Mouse (Mus musculus) liver, embryonic 14.5 days (tissue): ENCODE measurements around the gene Acsbg1. TPM values are rescaled to one million over a fixed set of nuclear protein-coding genes. Genes with fewer than 3 reads are reported as not detected.

ENCODE experiments used
- ATAC-seq: fragments of 200-750 bp; cut with Nextera tagmentation; 2 replicates; pipeline ENCODE4 v1.8.0; 2017; ENCODE audit warnings: moderate number of reproducible peaks, mild to moderate bottlenecking, moderate library complexity; ENCODE audit not compliant: insufficient read depth
- DNase-seq, 3 experiments: peaks; one replicate each; pipeline ENCODE4 v3.0.0-alpha.2; 2012 to 2013; ENCODE audit warnings: low read depth in 3 of 3, low spot score in 3 of 3
- H3K27ac ChIP-seq: fragments of 300-500 bp; sonication (generic); 2 replicates; pipeline ENCODE4 v1.5.1; 2014; ENCODE audit warnings: moderate library complexity, mild to moderate bottlenecking, control low read depth, inconsistent platforms
- H3K27me3 ChIP-seq: fragments of 300-500 bp; sonication (generic); 2 replicates; pipeline ENCODE4 v1.6.1; 2014; ENCODE audit warnings: mild to moderate bottlenecking, low read length, moderate library complexity; ENCODE audit not compliant: control insufficient read depth, insufficient read depth
- H3K36me3 ChIP-seq: fragments of 300-500 bp; sonication (generic); replicated peaks from 2 replicates; pipeline ENCODE4 v1.6.1; 2014; ENCODE audit warnings: low read depth; ENCODE audit not compliant: control insufficient read depth, insufficient read depth
- H3K4me1 ChIP-seq, 2 experiments: fragments of 200-500 bp in 1 of 2; fragments of 300-500 bp in 1 of 2; sonication (generic) in 1 of 2; replicated peaks; 2 replicates each; pipeline ENCODE4 v1.6.1; 2012 to 2014; ENCODE audit warnings: antibody characterized with exemption in 1 of 2, inconsistent platforms in 1 of 2, low read length in 1 of 2; ENCODE audit not compliant: control insufficient read depth in 2 of 2, insufficient read depth in 2 of 2
- H3K4me2 ChIP-seq: fragments of 300-500 bp; sonication (generic); 2 replicates; pipeline ENCODE4 v1.6.1; 2014; ENCODE audit warnings: low read depth, mild to moderate bottlenecking, control low read depth, moderate library complexity
- H3K4me3 ChIP-seq, 2 experiments: fragments of 200-500 bp in 1 of 2; fragments of 300-500 bp in 1 of 2; sonication (generic) in 1 of 2; 2 replicates each; pipeline ENCODE4 v1.5.1; 2012 to 2014; ENCODE audit warnings: low read depth in 2 of 2, low read length in 2 of 2, mild to moderate bottlenecking in 2 of 2, control low read depth in 1 of 2, inconsistent platforms in 1 of 2, moderate library complexity in 1 of 2; ENCODE audit not compliant: insufficient read depth in 1 of 2
- H3K9ac ChIP-seq: fragments of 300-500 bp; sonication (generic); replicated peaks from 2 replicates; pipeline ENCODE4 v1.6.1; 2014; ENCODE audit warnings: mild to moderate bottlenecking, control low read depth, moderate library complexity
- H3K9me3 ChIP-seq: fragments of 300-500 bp; sonication (generic); 2 replicates; pipeline ENCODE4 v1.6.1; 2016; ENCODE audit warnings: low read length, mixed read lengths; ENCODE audit not compliant: control insufficient read depth
- CTCF ChIP-seq: IDR thresholded peaks from 2 replicates; pipeline ENCODE4 v1.5.1; 2016; ENCODE audit warnings: antibody characterized with exemption, low read depth, control low read depth
- EP300 ChIP-seq: IDR thresholded peaks from 2 replicates; pipeline ENCODE4 v1.6.1; 2016; ENCODE audit warnings: antibody characterized with exemption, low read depth
- WGBS: fragments of 180-500 bp; shearing (Covaris S2); extraction: QIAGEN DNeasy Blood & Tissue Kit; methylation state at CpG from one replicate; pipeline ENCODE4 v1.1.7; 2014; ENCODE audit not compliant: insufficient replicate concordance; 5-methylcytosine and 5-hydroxymethylcytosine counted together
- polyA plus RNA-seq, 2 experiments: library from polyadenylated mRNA; depleted of rRNA in 1 of 2; stranded (reverse) in 1 of 2; unstranded in 1 of 2; fragments of >200 nt; fragmentation: Nextera tagmentation in 1 of 2; extraction: Ambion mirVana in 1 of 2; gene quantifications; 2 replicates each; pipeline versions ENCODE4 v1.2.1 to v1.2.3; 2012 to 2014

Gene Acsbg1
- polyA plus RNA-seq, 2 experiments: 0.04 to 0.13 TPM

GRCm38 (mm10) chr9:54702581-54702980, 40.9 kb upstream of the Acsbg1 start:
- peak overlapping the region; percentile 64 for H3K4me2 ChIP-seq
- H3K9ac ChIP-seq: peak overlapping the region; percentile 41
- H3K4me1 ChIP-seq: peaks cover 57 to 63% of the 10 kb centered on the region in 2 experiments
- peak overlapping the region; percentile 96 for H3K27ac ChIP-seq
- ATAC-seq (no peak), DNase-seq (no peak)
- TF ChIP-seq EP300 (no peak), CTCF (no peak)
- H3K9me3 ChIP-seq: no peaks in the 10 kb centered on the region
- peaks cover 14% of the 10 kb centered on the region for H3K27me3 ChIP-seq
- 83% methylated on average over 2 of the region's 2 CpGs for WGBS
- H3K4me3 ChIP-seq: peak overlapping the region; percentile 22 to 97; a peak in 3 of 4 replicates
- H3K36me3 ChIP-seq: peaks cover 10% of the 10 kb centered on the region

GRCm38 (mm10) chr9:54700746-54701145, 39.1 kb upstream of the Acsbg1 start:
- DNase-seq (no peak), ATAC-seq (no peak)
- 68% methylated on average over 7 of the region's 7 CpGs for WGBS
- TF ChIP-seq EP300 (no peak), CTCF (no peak)
- Histone ChIP-seq H3K4me2 (peak overlapping the region; percentile 64), H3K36me3 (no peaks in the 10 kb centered on the region; the same call in 1 of the 2 replicates), H3K9ac (peak overlapping the region; percentile 99), H3K27ac (peak overlapping the region; percentile 96), H3K4me3 (peak overlapping the region; percentile 73 to 97), H3K9me3 (no peaks in the 10 kb centered on the region), H3K27me3 (peaks cover 14% of the 10 kb centered on the region), H3K4me1 (peaks cover 70% of the 10 kb centered on the region in 2 experiments)

- 18% methylated on average over 9 of the region's 9 CpGs for WGBS
- DNase-seq (no peak), ATAC-seq (no peak)
- Histone ChIP-seq H3K9me3 (no peaks in the 10 kb centered on the region), H3K27ac (peak overlapping the region; percentile 96), H3K4me1 (peaks cover 64% of the 10 kb centered on the region in 2 experiments), H3K36me3 (no peaks in the 10 kb centered on the region), H3K27me3 (peaks cover 14% of the 10 kb centered on the region), H3K4me3 (peak overlapping the region; percentile 73 to 97), H3K4me2 (peak overlapping the region; percentile 64), H3K9ac (peak overlapping the region; percentile 99)
- TF ChIP-seq CTCF: no peak
- no peak for TF ChIP-seq EP300
Observed at GRCm38 (mm10) chr9:54700174-54700475, 38.5 kb upstream of the Acsbg1 start.

- Histone ChIP-seq H3K4me2 (peak overlapping the region; percentile 64), H3K4me1 (peaks cover 58 to 59% of the 10 kb centered on the region in 2 experiments), H3K9me3 (no peaks in the 10 kb centered on the region), H3K27me3 (peaks cover 14% of the 10 kb centered on the region), H3K27ac (peak overlapping the region; percentile 96), H3K36me3 (no peaks in the 10 kb centered on the region), H3K9ac (peak overlapping the region; percentile 99), H3K4me3 (peak overlapping the region; percentile 73 to 97)
- ATAC-seq (peak; percentile 57), DNase-seq (peak; percentile 52 to 63 (median 58))
- TF ChIP-seq EP300 (no peak), CTCF (no peak)
- under 1% methylated on average over 92 of the region's 92 CpGs for WGBS
Observed at GRCm38 (mm10) chr9:54699345-54700173, 37.9 kb upstream of the Acsbg1 start.

GRCm38 (mm10) chr9:54699087-54699344, 37.3 kb upstream of the Acsbg1 start:
- Histone ChIP-seq H3K4me3 (peak overlapping the region; percentile 73 to 97), H3K9me3 (no peaks in the 10 kb centered on the region), H3K27ac (peak overlapping the region; percentile 96), H3K9ac (peak overlapping the region; percentile 99), H3K36me3 (no peaks in the 10 kb centered on the region), H3K4me1 (peaks cover 53% of the 10 kb centered on the region in 2 experiments), H3K27me3 (peaks cover 14% of the 10 kb centered on the region), H3K4me2 (peak overlapping the region; percentile 64)
- TF ChIP-seq CTCF (no peak), EP300 (no peak)
- 7% methylated on average over 27 of the region's 27 CpGs for WGBS
- peak; percentile 32 for ATAC-seq
- DNase-seq: no peak
